Mouse (Mus musculus) gastrocnemius, adult 8-10 months (tissue): ENCODE results near the gene Amh. TPM values are rescaled to one million over a fixed set of nuclear protein-coding genes. Genes with fewer than 3 reads are reported as not detected.
A peak's percentile ranks its signal among the peaks of the same experiment; 100 is the strongest.
"Not testable (repeated sequence)": the region's sequence is repeated elsewhere in the genome, so short reads cannot be mapped to it uniquely, and the experiment has no call there.

ENCODE experiments used
- DNase-seq, 2 experiments: peaks; one replicate each; pipeline ENCODE4 v3.0.0; 2022; ENCODE audit warnings: low spot score in 2 of 2
- total RNA-seq, 4 experiments: library from RNA; stranded (reverse); gene quantifications; 2 replicates each; pipeline ENCODE4 v1.2.4; 2022

The Amh gene
- total RNA-seq, 4 experiments from 2014 or later, result 0.22 to 0.40 (median 0.24) TPM; not detected in 1

- peak; percentile 59 to 83 for DNase-seq
These were observed 2.1 kb downstream of the Amh start for GRCm38 (mm10) chr10:80807057-80807627.

GRCm38 (mm10) chr10:80808099-80808984, 3.3 kb downstream of the Amh start:
- DNase-seq, result no peak

GRCm38 (mm10) chr10:80808985-80809632, 4.1 kb downstream of the Amh start:
- no peak for DNase-seq

GRCm38 (mm10) chr10:80810084-80810483, 5.0 kb downstream of the Amh start:
- no peak for DNase-seq

GRCm38 (mm10) chr10:80812391-80813041, 7.5 kb downstream of the Amh start:
- DNase-seq, result peak; percentile 60 to 78

GRCm38 (mm10) chr10:80813366-80813765, 8.3 kb downstream of the Amh start, which contains the start of gene Jsrp1:
Gene Jsrp1, minus strand, starts transcription at chr10:80813498.
- peak; percentile 77 to 79 for DNase-seq

GRCm38 (mm10) chr10:80814800-80815199, 9.8 kb downstream of the Amh start:
- no peak for DNase-seq

- not testable (repeated sequence) for DNase-seq
These were observed 11.3 kb downstream of the Amh start for GRCm38 (mm10) chr10:80816303-80816702.

- DNase-seq, result no peak
These were observed 12.1 kb downstream of the Amh start for GRCm38 (mm10) chr10:80817164-80817563.

- not testable (repeated sequence) for DNase-seq
These were observed 12.9 kb downstream of the Amh start for GRCm38 (mm10) chr10:80817955-80818354.

- no peak for DNase-seq
These were observed 13.7 kb downstream of the Amh start for GRCm38 (mm10) chr10:80818599-80819281.

- no peak for DNase-seq
These were observed 14.4 kb downstream of the Amh start for GRCm38 (mm10) chr10:80819406-80819805.

GRCm38 (mm10) chr10:80821991-80822390, 16.9 kb downstream of the Amh start:
- DNase-seq, result no peak

- no peak for DNase-seq
These were observed 17.5 kb downstream of the Amh start for GRCm38 (mm10) chr10:80822528-80822927.

GRCm38 (mm10) chr10:80823316-80823715, 18.3 kb downstream of the Amh start:
- DNase-seq, result no peak

GRCm38 (mm10) chr10:80823847-80824643, 19.0 kb downstream of the Amh start:
- no peak for DNase-seq

GRCm38 (mm10) chr10:80824827-80825226, 19.8 kb downstream of the Amh start:
- DNase-seq, result no peak

GRCm38 (mm10) chr10:80826151-80827062, 21.4 kb downstream of the Amh start, which contains the start of gene Oaz1:
Gene Oaz1, plus strand, starts transcription at chr10:80826656.
- DNase-seq, result peak; percentile 99 to 100
